Mouse (Mus musculus): Measurements from ENCODE around the gene Ccrl2. TPM values are rescaled to one million over a fixed set of nuclear protein-coding genes. Genes with fewer than 3 reads are reported as not detected.
A peak's percentile ranks its signal among the peaks of the same experiment; 100 is the strongest.

Gene Ccrl2
- 1.1 and 1.5 TPM in 2 replicates for polyA plus RNA-seq (2015; fragmentation: Nextera tagmentation; extraction: Ambion mirVana)

DNA sequence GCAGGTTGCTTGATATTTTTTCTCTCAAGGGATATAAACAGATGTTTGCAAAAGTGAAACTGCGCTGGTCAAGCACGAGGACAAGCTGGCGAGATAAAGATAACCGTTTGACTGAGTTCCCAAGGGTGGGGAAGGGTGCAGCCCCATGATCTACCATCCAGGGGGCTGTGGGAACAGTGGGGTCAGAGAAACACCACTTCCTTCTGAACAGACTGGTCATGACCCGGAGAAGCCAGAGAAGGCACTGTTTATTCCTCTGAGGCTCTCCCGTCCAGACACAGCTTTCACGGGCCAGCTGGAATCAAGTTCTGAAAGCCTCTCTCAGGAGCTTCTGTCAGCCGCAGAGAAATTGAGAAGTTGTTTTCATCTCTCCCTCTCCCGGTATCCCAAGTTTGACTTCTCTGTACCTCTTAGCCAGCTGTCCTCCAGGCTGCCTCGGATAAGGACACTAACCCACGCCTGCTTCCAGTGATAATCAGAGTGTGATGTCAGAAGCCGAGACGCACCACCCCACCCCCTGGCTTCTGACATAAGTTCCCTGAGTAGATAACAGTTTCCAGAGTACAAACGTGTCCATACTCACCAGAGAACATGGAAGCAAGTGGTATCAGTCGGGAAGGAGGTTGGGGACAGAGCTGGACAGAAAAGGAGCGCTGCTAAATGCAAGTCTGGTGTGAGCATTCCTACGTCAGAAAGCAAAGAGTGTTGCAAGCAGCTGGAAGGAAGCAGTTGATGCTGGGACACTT, at the start of gene Ccrl2:
Gene Ccrl2, minus strand, starts transcription at position 722 of the 746 bp plus-strand sequence.
- H3K4me3 ChIP-seq (replicated peaks; ENCODE audit: low read length), result no peak within 1 kb of the TSS
- no peaks in the 10 kb centered on the region for H3K9me3 ChIP-seq (ENCODE audit: control insufficient read depth, low read length)
- no peak within 1 kb of the TSS for H3K9ac ChIP-seq (replicated peaks; ENCODE audit: low read depth, low read length)
- H3K27ac ChIP-seq (ENCODE audit: low read length), result no peak within 1 kb of the TSS
- H3K36me3 ChIP-seq (ENCODE audit: control insufficient read depth, insufficient read depth), result no peaks in the 10 kb centered on the region
- no peaks in the 10 kb centered on the region for H3K4me1 ChIP-seq (replicated peaks; ENCODE audit: control insufficient read depth, insufficient read depth, low read length)
- ATAC-seq, result no peak
- peak within 1 kb of the TSS; percentile 31 for H3K4me2 ChIP-seq (ENCODE audit: low read length)
- no peaks in the 10 kb centered on the region for H3K27me3 ChIP-seq (replicated peaks; ENCODE audit: control insufficient read depth, insufficient read depth, low read length)
- WGBS, result 64% methylated on average over 17 of the region's 17 CpGs

DNA sequence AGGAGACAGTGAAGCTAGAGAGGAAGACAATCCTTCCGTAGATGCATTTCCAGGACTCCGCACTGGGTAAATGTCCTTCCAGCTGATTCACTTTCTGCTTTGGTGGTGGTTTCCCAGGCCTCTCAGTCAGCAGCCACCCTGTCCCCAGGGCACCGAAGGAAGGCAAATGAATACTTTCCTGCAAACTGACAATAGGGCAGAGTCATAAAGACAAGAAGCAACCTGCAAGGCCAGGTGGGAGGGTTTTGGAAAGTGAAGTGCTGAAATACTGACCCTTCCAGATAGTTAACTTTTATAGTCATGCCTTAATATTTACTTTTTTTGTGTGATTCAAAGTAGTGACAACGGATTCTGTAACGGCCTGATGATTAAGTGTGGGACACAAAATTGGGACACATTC, 46.6 kb upstream of the Ccrl2 start:
- Histone ChIP-seq H3K4me3 (replicated peaks; ENCODE audit: low read length) (no peak overlapping the region), H3K36me3 (ENCODE audit: control insufficient read depth, insufficient read depth) (no peaks in the 10 kb centered on the region), H3K4me1 (replicated peaks; ENCODE audit: control insufficient read depth, insufficient read depth, low read length) (no peaks in the 10 kb centered on the region), H3K9ac (replicated peaks; ENCODE audit: low read depth, low read length) (no peak overlapping the region), H3K4me2 (ENCODE audit: low read length) (no peak overlapping the region), H3K9me3 (ENCODE audit: control insufficient read depth, low read length) (no peaks in the 10 kb centered on the region), H3K27ac (ENCODE audit: low read length) (no peak overlapping the region), H3K27me3 (replicated peaks; ENCODE audit: control insufficient read depth, insufficient read depth, low read length) (no peaks in the 10 kb centered on the region)
- 92% methylated on average over 5 of the region's 5 CpGs for WGBS
- no peak for ATAC-seq

DNA sequence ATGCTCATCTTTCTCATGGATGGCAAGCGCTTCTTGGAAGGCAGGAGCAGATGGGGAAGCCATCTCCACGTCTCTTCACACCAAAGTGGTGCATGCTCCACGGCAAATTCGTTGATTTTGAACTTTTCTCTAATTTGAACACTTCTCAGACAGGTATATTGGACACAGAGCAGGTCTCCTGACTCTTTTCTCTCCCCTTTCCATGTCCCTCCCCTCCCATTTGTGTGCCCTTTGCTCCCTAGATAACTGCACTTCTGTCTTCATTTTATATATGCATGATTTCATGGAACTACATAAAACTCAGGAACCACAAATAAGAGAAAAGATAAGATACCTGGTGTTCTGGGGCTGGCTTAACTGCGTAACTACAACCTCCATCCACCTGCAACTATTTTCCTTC, 46.0 kb upstream of the Ccrl2 start:
- Histone ChIP-seq H3K4me3 (replicated peaks; ENCODE audit: low read length) (no peak overlapping the region), H3K9ac (replicated peaks; ENCODE audit: low read depth, low read length) (no peak overlapping the region), H3K27me3 (replicated peaks; ENCODE audit: control insufficient read depth, insufficient read depth, low read length) (no peaks in the 10 kb centered on the region), H3K9me3 (ENCODE audit: control insufficient read depth, low read length) (no peaks in the 10 kb centered on the region), H3K4me2 (ENCODE audit: low read length) (no peak overlapping the region), H3K36me3 (ENCODE audit: control insufficient read depth, insufficient read depth) (no peaks in the 10 kb centered on the region), H3K4me1 (replicated peaks; ENCODE audit: control insufficient read depth, insufficient read depth, low read length) (no peaks in the 10 kb centered on the region), H3K27ac (ENCODE audit: low read length) (no peak overlapping the region)
- WGBS, result 85% methylated on average over 5 of the region's 5 CpGs
- no peak for ATAC-seq

DNA sequence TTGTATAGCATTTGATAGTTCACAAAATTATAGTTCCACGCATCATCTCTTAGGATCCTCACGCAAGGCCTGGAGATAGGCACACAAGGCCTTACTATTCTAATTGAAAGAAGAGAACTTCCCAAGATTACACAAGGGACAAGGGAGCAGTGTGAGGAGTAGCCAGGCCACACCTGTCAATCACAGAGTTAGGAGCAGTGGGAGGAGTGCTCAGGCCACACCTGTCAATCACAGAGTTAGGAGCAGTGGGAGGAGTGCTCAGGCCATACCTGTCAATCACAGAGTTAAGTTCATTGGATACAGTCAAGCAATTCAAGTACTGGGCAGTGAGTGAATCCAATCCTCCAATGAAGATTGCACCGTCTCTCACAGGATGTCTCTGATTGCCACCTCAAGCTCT, 43.1 kb upstream of the Ccrl2 start:
- Histone ChIP-seq H3K9me3 (ENCODE audit: control insufficient read depth, low read length) (no peaks in the 10 kb centered on the region), H3K27ac (ENCODE audit: low read length) (no peak overlapping the region), H3K4me1 (replicated peaks; ENCODE audit: control insufficient read depth, insufficient read depth, low read length) (no peaks in the 10 kb centered on the region), H3K4me2 (ENCODE audit: low read length) (no peak overlapping the region), H3K36me3 (ENCODE audit: control insufficient read depth, insufficient read depth) (no peaks in the 10 kb centered on the region), H3K4me3 (replicated peaks; ENCODE audit: low read length) (no peak overlapping the region), H3K9ac (replicated peaks; ENCODE audit: low read depth, low read length) (no peak overlapping the region), H3K27me3 (replicated peaks; ENCODE audit: control insufficient read depth, insufficient read depth, low read length) (no peaks in the 10 kb centered on the region)
- WGBS, result 83% methylated on average over 3 of the region's 3 CpGs
- no peak for ATAC-seq

DNA sequence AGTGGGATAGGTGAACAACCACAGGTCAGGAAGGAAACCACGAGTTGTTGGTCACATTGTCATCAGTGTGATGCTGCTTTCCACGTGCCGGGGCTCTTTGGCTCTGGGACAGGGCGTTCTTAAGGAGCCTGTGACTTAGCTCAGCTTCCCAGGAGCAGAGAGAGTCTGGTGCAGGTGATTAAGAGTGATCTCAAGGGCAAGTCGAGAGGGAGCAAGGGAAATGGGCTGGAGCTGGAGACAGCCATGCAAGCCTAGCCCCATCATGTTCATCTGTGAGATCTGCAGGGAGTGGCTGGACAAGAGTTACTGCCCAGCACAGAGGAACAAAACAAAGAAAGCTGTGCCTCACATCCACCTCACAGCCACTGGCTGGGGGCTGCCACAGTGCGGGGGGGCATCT, 40.2 kb upstream of the Ccrl2 start:
- Histone ChIP-seq H3K4me1 (replicated peaks; ENCODE audit: control insufficient read depth, insufficient read depth, low read length) (no peaks in the 10 kb centered on the region), H3K36me3 (ENCODE audit: control insufficient read depth, insufficient read depth) (no peaks in the 10 kb centered on the region), H3K4me3 (replicated peaks; ENCODE audit: low read length) (no peak overlapping the region), H3K9ac (replicated peaks; ENCODE audit: low read depth, low read length) (no peak overlapping the region), H3K9me3 (ENCODE audit: control insufficient read depth, low read length) (no peaks in the 10 kb centered on the region), H3K4me2 (ENCODE audit: low read length) (no peak overlapping the region), H3K27ac (ENCODE audit: low read length) (no peak overlapping the region), H3K27me3 (replicated peaks; ENCODE audit: control insufficient read depth, insufficient read depth, low read length) (no peaks in the 10 kb centered on the region)
- no peak for ATAC-seq
- 57% methylated on average over 6 of the region's 6 CpGs for WGBS

DNA sequence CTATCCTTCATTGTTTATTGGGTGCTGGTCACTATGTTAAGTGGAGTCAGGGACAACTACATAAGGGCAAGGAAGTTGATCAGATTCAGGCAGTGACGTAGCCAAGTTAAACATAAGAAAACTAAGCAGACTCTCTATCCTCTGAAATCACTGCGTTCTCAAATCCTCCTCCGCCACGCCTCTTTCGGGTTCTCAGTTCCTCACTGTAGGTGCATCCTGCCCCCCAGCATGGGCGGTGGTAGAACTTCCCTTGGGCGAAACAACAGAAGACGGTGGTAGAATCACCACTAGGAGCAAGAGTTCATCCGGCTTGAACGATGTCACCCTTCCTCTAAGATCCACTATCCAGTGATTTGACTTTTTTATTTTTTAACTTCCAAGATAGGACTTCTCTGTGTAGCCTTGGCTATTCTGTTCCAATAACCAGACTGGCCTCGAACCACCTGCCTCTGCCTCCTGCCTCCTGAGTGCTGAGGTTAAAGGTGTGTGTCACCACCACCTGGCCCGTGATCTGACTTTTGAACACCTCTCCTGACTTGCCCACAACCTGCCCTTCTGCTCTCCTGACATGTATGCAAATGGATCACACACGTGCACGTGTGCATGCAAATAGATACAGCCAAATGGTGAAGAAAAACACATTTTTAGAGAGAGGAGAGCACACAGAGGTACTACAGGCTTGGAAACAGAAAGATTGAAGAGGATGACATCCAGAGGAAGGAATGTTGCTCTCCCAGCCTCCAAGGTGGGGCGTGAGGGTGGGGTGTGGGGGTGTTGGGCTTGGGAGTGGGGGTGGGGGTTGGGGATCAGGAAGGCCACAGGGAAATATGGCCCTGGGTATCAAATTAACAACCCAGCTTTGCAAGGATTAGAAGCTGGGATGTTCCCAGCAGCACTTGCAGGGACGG, 39.4 kb upstream of the Ccrl2 start:
- Histone ChIP-seq H3K4me2 (ENCODE audit: low read length) (no peak overlapping the region), H3K27me3 (replicated peaks; ENCODE audit: control insufficient read depth, insufficient read depth, low read length) (no peaks in the 10 kb centered on the region), H3K4me1 (replicated peaks; ENCODE audit: control insufficient read depth, insufficient read depth, low read length) (no peaks in the 10 kb centered on the region), H3K9me3 (ENCODE audit: control insufficient read depth, low read length) (no peaks in the 10 kb centered on the region), H3K9ac (replicated peaks; ENCODE audit: low read depth, low read length) (no peak overlapping the region), H3K4me3 (replicated peaks; ENCODE audit: low read length) (no peak overlapping the region), H3K27ac (ENCODE audit: low read length) (no peak overlapping the region), H3K36me3 (ENCODE audit: control insufficient read depth, insufficient read depth) (no peaks in the 10 kb centered on the region)
- ATAC-seq, result no peak
- WGBS, result 84% methylated on average over 16 of the region's 16 CpGs

DNA sequence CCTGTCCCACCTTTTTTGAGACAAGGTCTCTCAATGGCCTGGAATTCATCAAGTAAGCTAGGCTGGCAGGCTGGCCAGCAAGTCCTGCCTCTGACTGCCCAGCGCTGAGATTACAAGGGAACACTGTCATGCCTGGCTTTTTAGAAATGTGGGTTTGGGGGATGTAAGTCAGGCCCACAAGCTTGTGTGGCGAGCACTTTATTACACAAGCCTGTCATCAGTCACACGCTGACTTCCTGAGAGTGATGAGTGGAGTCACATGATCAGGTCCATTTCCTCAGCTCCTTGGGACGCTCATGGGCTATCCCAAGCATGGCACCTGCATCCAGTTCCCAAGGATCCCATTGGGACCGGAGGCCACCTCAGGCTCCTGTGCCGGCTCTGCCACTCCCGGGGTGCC, 38.4 kb upstream of the Ccrl2 start:
- no peaks in the 10 kb centered on the region for H3K36me3 ChIP-seq (ENCODE audit: control insufficient read depth, insufficient read depth)
- H3K27ac ChIP-seq (ENCODE audit: low read length), result no peak overlapping the region
- H3K4me1 ChIP-seq (replicated peaks; ENCODE audit: control insufficient read depth, insufficient read depth, low read length), result no peaks in the 10 kb centered on the region
- no peak for ATAC-seq
- 85% methylated on average over 7 of the region's 7 CpGs for WGBS
- H3K4me3 ChIP-seq (replicated peaks; ENCODE audit: low read length), result no peak overlapping the region
- H3K27me3 ChIP-seq (replicated peaks; ENCODE audit: control insufficient read depth, insufficient read depth, low read length), result no peaks in the 10 kb centered on the region
- no peak overlapping the region for H3K4me2 ChIP-seq (ENCODE audit: low read length)
- no peak overlapping the region for H3K9ac ChIP-seq (replicated peaks; ENCODE audit: low read depth, low read length)
- H3K9me3 ChIP-seq (ENCODE audit: control insufficient read depth, low read length), result no peaks in the 10 kb centered on the region

DNA sequence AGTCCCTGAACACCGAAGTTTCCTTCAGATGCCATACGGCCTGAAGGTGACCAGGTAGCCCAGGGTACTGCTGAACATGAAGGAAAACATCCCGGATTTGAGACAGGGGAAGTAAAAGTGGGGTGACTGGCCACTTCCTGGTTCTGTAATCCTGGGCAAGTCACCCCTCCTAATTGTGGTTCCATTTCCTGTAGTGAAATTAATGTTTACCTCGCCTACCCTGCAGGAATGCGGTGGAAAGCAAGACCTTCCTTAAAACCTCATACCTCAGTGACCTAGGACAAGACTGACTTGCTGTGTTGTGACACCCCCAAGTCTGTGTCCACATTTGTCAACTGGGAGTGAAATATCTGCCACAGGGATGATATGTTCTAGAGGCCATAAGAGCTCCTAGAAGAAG, 37.3 kb upstream of the Ccrl2 start:
- WGBS, result 82% methylated on average over 5 of the region's 5 CpGs
- Histone ChIP-seq H3K4me3 (replicated peaks; ENCODE audit: low read length) (no peak overlapping the region), H3K4me2 (ENCODE audit: low read length) (no peak overlapping the region), H3K27me3 (replicated peaks; ENCODE audit: control insufficient read depth, insufficient read depth, low read length) (0 out of 2 replicates have a peak, but pooled peaks cover 2% of the 10 kb centered on the region), H3K9ac (replicated peaks; ENCODE audit: low read depth, low read length) (no peak overlapping the region), H3K9me3 (ENCODE audit: control insufficient read depth, low read length) (no peaks in the 10 kb centered on the region), H3K4me1 (replicated peaks; ENCODE audit: control insufficient read depth, insufficient read depth, low read length) (no peaks in the 10 kb centered on the region), H3K36me3 (ENCODE audit: control insufficient read depth, insufficient read depth) (no peaks in the 10 kb centered on the region), H3K27ac (ENCODE audit: low read length) (no peak overlapping the region)
- no peak for ATAC-seq

DNA sequence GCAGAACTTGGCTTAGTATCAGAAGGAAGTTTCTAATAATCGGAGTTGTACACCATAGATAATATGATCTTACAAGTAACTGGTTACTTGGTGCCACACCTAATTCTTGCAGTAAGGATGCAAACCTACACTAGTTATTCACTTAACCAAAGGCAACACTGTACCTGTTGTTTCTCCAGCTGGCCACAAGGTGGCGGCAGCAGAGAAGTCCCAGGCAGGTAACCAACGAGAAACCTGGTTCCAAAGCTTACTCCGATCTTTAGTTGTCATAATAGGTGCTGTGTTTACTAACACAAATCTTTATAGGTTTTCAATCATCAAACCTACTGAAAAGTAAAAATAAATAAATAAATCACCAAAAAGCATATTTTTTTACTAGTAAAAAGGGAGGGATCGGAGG, 35.8 kb upstream of the Ccrl2 start:
- H3K4me2 ChIP-seq (ENCODE audit: low read length), result no peak overlapping the region
- H3K9ac ChIP-seq (replicated peaks; ENCODE audit: low read depth, low read length), result no peak overlapping the region
- H3K9me3 ChIP-seq (ENCODE audit: control insufficient read depth, low read length), result no peaks in the 10 kb centered on the region
- 0 out of 2 replicates have a peak, but pooled peaks cover 2% of the 10 kb centered on the region for H3K27me3 ChIP-seq (replicated peaks; ENCODE audit: control insufficient read depth, insufficient read depth, low read length)
- no peak overlapping the region for H3K4me3 ChIP-seq (replicated peaks; ENCODE audit: low read length)
- 28% methylated on average over 5 of the region's 5 CpGs for WGBS
- no peak overlapping the region for H3K27ac ChIP-seq (ENCODE audit: low read length)
- no peaks in the 10 kb centered on the region for H3K4me1 ChIP-seq (replicated peaks; ENCODE audit: control insufficient read depth, insufficient read depth, low read length)
- ATAC-seq, result no peak
- no peaks in the 10 kb centered on the region for H3K36me3 ChIP-seq (ENCODE audit: control insufficient read depth, insufficient read depth)

Data from forebrain, embryonic 16.5 days (tissue).